In the genomic region with DNA sequence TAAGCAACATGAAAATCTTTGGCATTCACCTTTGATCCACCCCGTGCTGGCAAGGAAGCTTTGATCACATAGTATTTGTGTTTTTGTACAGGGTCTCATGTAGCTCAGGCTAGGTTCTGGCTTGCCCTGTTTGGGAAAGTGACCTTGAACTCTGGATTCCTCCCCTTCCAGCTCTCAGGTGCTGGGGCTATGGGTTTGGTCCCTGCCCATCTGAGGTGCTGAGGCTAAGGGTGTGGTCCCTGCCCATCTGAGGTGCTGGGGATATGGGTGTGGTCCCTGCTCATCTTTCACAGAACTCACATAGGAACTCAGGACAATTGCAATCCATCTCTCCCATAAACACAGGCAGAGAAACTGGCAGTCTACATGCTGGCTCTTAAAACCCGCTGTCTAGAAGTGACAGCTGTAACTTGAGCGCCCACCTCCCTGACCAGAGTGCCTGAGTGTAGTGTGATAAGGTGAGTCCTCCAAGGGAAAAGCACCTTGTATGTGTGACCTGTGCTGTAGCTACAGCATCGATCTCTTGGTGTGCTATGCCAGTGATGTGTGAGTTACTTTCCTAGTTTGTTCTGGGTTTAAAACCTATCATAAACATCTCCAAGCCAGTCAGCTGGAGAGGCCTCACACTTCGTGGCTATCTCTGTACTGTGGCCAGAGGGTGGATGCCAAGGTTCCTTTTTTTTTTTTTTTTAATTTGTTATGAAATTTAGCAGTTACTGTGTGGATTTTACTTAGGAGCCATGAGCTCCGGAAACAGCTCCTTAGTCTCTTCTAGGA, we compare ENCODE assay signal across 14 mouse cellular contexts.
DNase-seq lines count a peak whose midpoint lies in the region; ATAC-seq and TF ChIP-seq lines count a peak whose summit lies in the region.
"Had no signal": no experiment of that assay in that cellular context is flagged by ENCODE, and none has a peak within 500 bp of the region (broad histone marks: within the 10 kb centered on the region; RNA-seq: fewer than 3 reads in every experiment).

No protein-coding gene starts in this region.

- no peak overlapping the region for H3K4me2 ChIP-seq in kidney, postnatal 0 days (ENCODE audit: low read length)
- no peak overlapping the region for H3K4me2 ChIP-seq in kidney, embryonic 14.5 days (replicated peaks; ENCODE audit: low read depth, low read length)
- peak overlapping the region; percentile 11; the same call in 1 of the 2 replicates for H3K4me2 ChIP-seq in heart, embryonic 14.5 days (ENCODE audit: low read length)
- H3K4me2 ChIP-seq: liver, embryonic 13.5 days; midbrain, embryonic 12.5 days; neural tube, embryonic 12.5 days had no signal

- H3K9me3 ChIP-seq in kidney, postnatal 0 days (replicated peaks; ENCODE audit: low read length): no peaks in the 10 kb centered on the region
- no peaks in the 10 kb centered on the region for H3K9me3 ChIP-seq in kidney, embryonic 14.5 days (ENCODE audit: control insufficient read depth, low read length)
- H3K9me3 ChIP-seq in MEL (replicated peaks; ENCODE audit: insufficient read depth, low read length): no peaks in the 10 kb centered on the region
- H3K9me3 ChIP-seq in heart, embryonic 14.5 days (ENCODE audit: control insufficient read depth, low read length): no peaks in the 10 kb centered on the region
- H3K9me3 ChIP-seq: liver, embryonic 13.5 days; midbrain, embryonic 12.5 days; neural tube, embryonic 12.5 days had no signal

- H3K27ac ChIP-seq in kidney, postnatal 0 days: no peak overlapping the region
- no peak overlapping the region for H3K27ac ChIP-seq in kidney, embryonic 14.5 days (ENCODE audit: low read depth, low read length)
- no peak overlapping the region for H3K27ac ChIP-seq in MEL (ENCODE audit: control insufficient read depth, low read depth, low read length)
- H3K27ac ChIP-seq in heart, embryonic 14.5 days (replicated peaks in 1 of 2; ENCODE audit: control insufficient read depth in 1 of 2, insufficient read depth in 1 of 2, low read depth in 2 of 2, low read length in 2 of 2): peak overlapping the region; percentile 54 to 61
- H3K27ac ChIP-seq: liver, embryonic 13.5 days; midbrain, embryonic 12.5 days; neural tube, embryonic 12.5 days had no signal

- TF ChIP-seq CTCF in kidney, postnatal 0 days (IDR thresholded peaks at IDR 0.05; ENCODE audit: low read depth): no peak
- no peak for TF ChIP-seq CTCF in MEL (IDR thresholded peaks at IDR 0.05 in 2 of 3, conservative IDR thresholded peaks at IDR 0.05 in 1 of 3; ENCODE audit: control insufficient read depth in 1 of 3, insufficient read depth in 1 of 3, low read depth in 2 of 3, low read length in 3 of 3, poor library complexity in 1 of 3, severe bottlenecking in 1 of 3)

- H3K27me3 ChIP-seq in kidney, postnatal 0 days (ENCODE audit: insufficient read depth, low read length): no peaks in the 10 kb centered on the region
- no peaks in the 10 kb centered on the region for H3K27me3 ChIP-seq in kidney, embryonic 14.5 days (ENCODE audit: control insufficient read depth, insufficient read depth, low read length)
- H3K27me3 ChIP-seq in MEL (ENCODE audit: control insufficient read depth in 1 of 2, insufficient read depth in 2 of 2, low read length in 2 of 2): no peaks in the 10 kb centered on the region
- no peaks in the 10 kb centered on the region for H3K27me3 ChIP-seq in heart, embryonic 14.5 days (ENCODE audit: control insufficient read depth, insufficient read depth, low read length)
- H3K27me3 ChIP-seq: liver, embryonic 13.5 days; midbrain, embryonic 12.5 days; neural tube, embryonic 12.5 days had no signal

- H3K4me3 ChIP-seq in kidney, postnatal 0 days (replicated peaks; ENCODE audit: low read depth, low read length): no peak overlapping the region
- H3K4me3 ChIP-seq in kidney, embryonic 14.5 days (ENCODE audit: low read length): no peak overlapping the region
- no peak overlapping the region for H3K4me3 ChIP-seq in MEL (ENCODE audit: control insufficient read depth in 1 of 2, insufficient read depth in 1 of 2, low read depth in 2 of 2, low read length in 2 of 2)
- no peak overlapping the region for H3K4me3 ChIP-seq in heart, embryonic 14.5 days (ENCODE audit: control insufficient read depth in 1 of 2, insufficient read depth in 1 of 2, low read depth in 1 of 2, low read length in 2 of 2)
- H3K4me3 ChIP-seq: liver, embryonic 13.5 days; midbrain, embryonic 12.5 days; neural tube, embryonic 12.5 days had no signal

- no peak for TF ChIP-seq POLR2A in MEL (IDR thresholded peaks at IDR 0.05; ENCODE audit: control insufficient read depth in 1 of 2, insufficient read depth in 1 of 2, low read depth in 1 of 2, low read length in 2 of 2, poor library complexity in 1 of 2)

- 0 out of 4 replicates have a peak, but pooled peaks of 1 of the 2 experiments have one; percentile 7 for TF ChIP-seq EP300 in MEL (IDR thresholded peaks at IDR 0.05; ENCODE audit: low read depth in 1 of 2, low read length in 2 of 2)

- H3K36me3 ChIP-seq in kidney, postnatal 0 days (ENCODE audit: insufficient read depth, low read length): no peaks in the 10 kb centered on the region
- no peaks in the 10 kb centered on the region for H3K36me3 ChIP-seq in kidney, embryonic 14.5 days (ENCODE audit: control insufficient read depth, insufficient read depth, low read length)
- peaks cover 0 to 6% of the 10 kb centered on the region in 2 experiments; a peak in 2 of 4 replicates for H3K36me3 ChIP-seq in MEL (ENCODE audit: control insufficient read depth in 1 of 2, insufficient read depth in 2 of 2, low read length in 2 of 2)
- no peaks in the 10 kb centered on the region for H3K36me3 ChIP-seq in heart, embryonic 14.5 days (ENCODE audit: control insufficient read depth, insufficient read depth, low read length)
- H3K36me3 ChIP-seq: liver, embryonic 13.5 days; midbrain, embryonic 12.5 days; neural tube, embryonic 12.5 days had no signal

- H3K79me2 ChIP-seq in MEL (ENCODE audit: control insufficient read depth, insufficient read depth, low read length, poor library complexity): no peaks in the 10 kb centered on the region

- no peak overlapping the region for H3K9ac ChIP-seq in kidney, postnatal 0 days (ENCODE audit: low read depth, low read length)
- no peak overlapping the region for H3K9ac ChIP-seq in kidney, embryonic 14.5 days (ENCODE audit: low read depth, low read length)
- no peak overlapping the region for H3K9ac ChIP-seq in MEL (ENCODE audit: control insufficient read depth, low read depth, low read length, poor library complexity, severe bottlenecking)
- no peak overlapping the region for H3K9ac ChIP-seq in heart, embryonic 14.5 days (ENCODE audit: low read length)
- H3K9ac ChIP-seq: liver, embryonic 13.5 days; midbrain, embryonic 12.5 days; neural tube, embryonic 12.5 days had no signal

- peak; percentile 36; the same call in 1 of the 2 replicates for ATAC-seq in kidney, postnatal 0 days (replicated peaks; ENCODE audit: low FRiP score, low read depth)
- no peak for ATAC-seq in kidney, embryonic 14.5 days (ENCODE audit: low FRiP score, low TSS enrichment)
- ATAC-seq in heart, embryonic 14.5 days (ENCODE audit: insufficient number of reproducible peaks, insufficient read depth, low FRiP score, low read depth): peak; percentile 35; the same call in 1 of the 2 replicates

- H3K4me1 ChIP-seq in kidney, postnatal 0 days (replicated peaks; ENCODE audit: insufficient read depth, low read length): no peaks in the 10 kb centered on the region
- 0 out of 2 replicates have a peak, but pooled peaks cover 3% of the 10 kb centered on the region for H3K4me1 ChIP-seq in kidney, embryonic 14.5 days (ENCODE audit: control insufficient read depth, insufficient read depth, low read length)
- H3K4me1 ChIP-seq in MEL (ENCODE audit: control insufficient read depth in 1 of 2, insufficient read depth in 2 of 2, low read length in 2 of 2): peaks cover 3 to 5% of the 10 kb centered on the region in 2 experiments; a peak in 2 of 4 replicates
- H3K4me1 ChIP-seq in heart, embryonic 14.5 days (ENCODE audit: control insufficient read depth in 2 of 2, insufficient read depth in 2 of 2, low read length in 2 of 2): peaks cover 7 to 12% of the 10 kb centered on the region in 2 experiments
- H3K4me1 ChIP-seq: neural tube, embryonic 12.5 days had no signal

- no peak for TF ChIP-seq RAD21 in MEL (IDR thresholded peaks at IDR 0.05; ENCODE audit: low read depth, low read length)

- WGBS in kidney, postnatal 0 days: 52% methylated on average over 6 of the region's 6 CpGs
- WGBS in kidney, embryonic 14.5 days: 57% methylated on average over 6 of the region's 6 CpGs
- 43% methylated on average over 6 of the region's 6 CpGs for WGBS in heart, embryonic 14.5 days

- peak; percentile 18 to 19 for DNase-seq in cerebellum, postnatal 10 days
- DNase-seq in cerebellum, adult 11-12 months: no peak
- no peak for DNase-seq in kidney, postnatal 0 days (ENCODE audit: low spot score)
- DNase-seq in MEL (ENCODE audit: low read depth, low spot score): peak; percentile 31
- no peak for DNase-seq in right cerebral cortex, postnatal 4 days
- no peak for DNase-seq in kidney, adult 9 months
- DNase-seq: cerebellum, adult 11 months; layer of hippocampus, adult 9-11 months; liver, embryonic 13.5 days; right cerebral cortex, adult 18-20 months had no signal

TF ChIP-seq in MEL, 35 proteins besides CTCF, POLR2A, EP300 and RAD21:
- TF ChIP-seq MYC (IDR thresholded peaks at IDR 0.05; ENCODE audit: low read depth, low read length) (no peak), ETS1 (IDR thresholded peaks at IDR 0.05; ENCODE audit: low read depth, low read length) (peak; percentile 66; the same call in 1 of the 2 replicates), MAX (IDR thresholded peaks at IDR 0.05; ENCODE audit: low read length) (0 out of 2 replicates have a peak, but pooled peaks have one; percentile 26), ZNF384 (IDR thresholded peaks at IDR 0.05; ENCODE audit: low read depth, low read length) (peak; percentile 85), GABPA (IDR thresholded peaks at IDR 0.05; ENCODE audit: low read depth, low read length) (no peak), ZKSCAN1 (IDR thresholded peaks at IDR 0.05; ENCODE audit: low read depth, low read length) (no peak)

Comparison
In these comparisons a context has a peak if more than half of its experiments do, and no peak if none do; other contexts are left out.
1. DNase-seq: peak in cerebellum, postnatal 10 days (2 of 2) and MEL (single experiment); none in cerebellum, adult 11-12 months (single experiment), kidney, postnatal 0 days (single experiment), right cerebral cortex, postnatal 4 days (single experiment) and kidney, adult 9 months (single experiment).
2. H3K27ac ChIP-seq: peak in heart, embryonic 14.5 days (2 of 2); none in kidney, postnatal 0 days (single experiment), kidney, embryonic 14.5 days (single experiment) and MEL (single experiment).